ENCODE assay signal across 13 mouse cellular contexts in the genomic region with DNA sequence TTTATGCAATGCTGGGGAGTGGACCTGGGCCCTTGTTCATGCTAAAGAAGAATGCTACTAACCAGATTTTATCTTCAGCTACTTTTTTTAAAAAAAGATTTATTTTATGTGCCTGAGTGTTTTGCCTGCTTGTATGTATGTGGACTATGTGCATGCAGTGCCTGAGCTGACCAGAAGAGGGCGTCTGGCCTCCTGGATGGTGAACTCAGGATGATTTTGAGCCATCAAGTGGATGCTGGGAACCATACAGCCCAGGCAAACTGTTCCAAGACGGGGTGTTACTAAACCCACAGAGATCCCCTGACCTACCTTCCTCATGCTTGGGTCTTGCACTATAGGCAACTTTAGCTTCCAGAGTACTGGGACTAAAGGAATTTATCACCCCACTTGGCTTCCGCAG. TPM values are rescaled to one million over a fixed set of nuclear protein-coding genes. Genes with fewer than 3 reads are reported as not detected.
DNase-seq lines count a peak whose midpoint lies in the region; ATAC-seq and TF ChIP-seq lines count a peak whose summit lies in the region.
"Had no signal": no experiment of that assay in that cellular context is flagged by ENCODE, and none has a peak within 500 bp of the region (broad histone marks: within the 10 kb centered on the region; RNA-seq: fewer than 3 reads in every experiment).

No protein-coding gene starts in this region.

- no peak for DNase-seq in forebrain, postnatal 0 days
- no peak for DNase-seq in midbrain, postnatal 0 days (ENCODE audit: low spot score)
- peak; percentile 62 for DNase-seq in testis, postnatal 10 days (ENCODE audit: low spot score)
- no peak for DNase-seq in ovary, postnatal 10 days (ENCODE audit: low spot score)
- DNase-seq: cerebellum, adult 2 months had no signal

- peak; percentile 33 for TF ChIP-seq CTCF in forebrain, postnatal 0 days (IDR thresholded peaks at IDR 0.05; ENCODE audit: low read depth)
- peak; percentile 41 for TF ChIP-seq CTCF in midbrain, postnatal 0 days (IDR thresholded peaks at IDR 0.05)
- TF ChIP-seq CTCF in embryonic fibroblast, embryonic 13.5 days (IDR thresholded peaks at IDR 0.05; ENCODE audit: borderline replicate concordance, insufficient read depth, low read length): peak; percentile 58; the same call in 1 of the 2 replicates

- H3K4me1 ChIP-seq in forebrain, postnatal 0 days (ENCODE audit: insufficient read depth): no peaks in the 10 kb centered on the region
- peaks cover 4% of the 10 kb centered on the region; the same call in 1 of the 2 replicates for H3K4me1 ChIP-seq in forebrain, embryonic 13.5 days
- no peaks in the 10 kb centered on the region for H3K4me1 ChIP-seq in midbrain, postnatal 0 days (ENCODE audit: insufficient read depth, low read length)
- H3K4me1 ChIP-seq in midbrain, embryonic 13.5 days (replicated peaks): 0 out of 2 replicates have a peak, but pooled peaks cover under 1% of the 10 kb centered on the region
- H3K4me1 ChIP-seq in embryonic fibroblast, embryonic 13.5 days (ENCODE audit: control insufficient read depth, insufficient read depth, low read length): peaks cover 7% of the 10 kb centered on the region; the same call in 1 of the 2 replicates

- no peak overlapping the region for H3K9ac ChIP-seq in forebrain, postnatal 0 days
- no peak overlapping the region for H3K9ac ChIP-seq in forebrain, embryonic 13.5 days
- no peak overlapping the region for H3K9ac ChIP-seq in midbrain, postnatal 0 days (replicated peaks; ENCODE audit: low read length, poor library complexity, severe bottlenecking)
- no peak overlapping the region for H3K9ac ChIP-seq in midbrain, embryonic 13.5 days (replicated peaks)
- H3K9ac ChIP-seq: heart, embryonic 15.5 days; limb, embryonic 13.5 days had no signal

- no peak overlapping the region for H3K4me2 ChIP-seq in forebrain, postnatal 0 days (ENCODE audit: low read depth)
- no peak overlapping the region for H3K4me2 ChIP-seq in forebrain, embryonic 13.5 days
- no peak overlapping the region for H3K4me2 ChIP-seq in midbrain, postnatal 0 days (ENCODE audit: low read depth, low read length, poor library complexity, severe bottlenecking)
- no peak overlapping the region for H3K4me2 ChIP-seq in midbrain, embryonic 13.5 days (replicated peaks)
- H3K4me2 ChIP-seq: heart, embryonic 15.5 days; limb, embryonic 13.5 days had no signal

- WGBS in forebrain, postnatal 0 days: 62% methylated on average over 3 of the region's 3 CpGs
- WGBS in forebrain, embryonic 13.5 days: 64% methylated on average over 3 of the region's 3 CpGs
- 64% methylated on average over 3 of the region's 3 CpGs for WGBS in midbrain, postnatal 0 days
- 66% methylated on average over 3 of the region's 3 CpGs for WGBS in midbrain, embryonic 13.5 days

- H3K27ac ChIP-seq in forebrain, postnatal 0 days (ENCODE audit: low read depth, low read length): no peak overlapping the region
- H3K27ac ChIP-seq in forebrain, embryonic 13.5 days: no peak overlapping the region
- no peak overlapping the region for H3K27ac ChIP-seq in midbrain, postnatal 0 days (ENCODE audit: low read depth, low read length)
- no peak overlapping the region for H3K27ac ChIP-seq in midbrain, embryonic 13.5 days
- no peak overlapping the region for H3K27ac ChIP-seq in embryonic fibroblast, embryonic 13.5 days (ENCODE audit: insufficient read depth, low read length)
- H3K27ac ChIP-seq: heart, embryonic 15.5 days; limb, embryonic 13.5 days had no signal

- no peak overlapping the region for H3K4me3 ChIP-seq in forebrain, postnatal 0 days (ENCODE audit: low read depth, low read length)
- H3K4me3 ChIP-seq in forebrain, embryonic 13.5 days: no peak overlapping the region
- H3K4me3 ChIP-seq in midbrain, postnatal 0 days (ENCODE audit: low read depth, low read length): no peak overlapping the region
- no peak overlapping the region for H3K4me3 ChIP-seq in midbrain, embryonic 13.5 days (replicated peaks)
- no peak overlapping the region for H3K4me3 ChIP-seq in embryonic fibroblast, embryonic 13.5 days (ENCODE audit: insufficient read depth, low read length)
- H3K4me3 ChIP-seq: erythroblast, embryonic 14.5 days; heart, embryonic 15.5 days; limb, embryonic 13.5 days had no signal

- H3K36me3 ChIP-seq in forebrain, postnatal 0 days (ENCODE audit: insufficient read depth): no peaks in the 10 kb centered on the region
- H3K36me3 ChIP-seq in forebrain, embryonic 13.5 days (ENCODE audit: poor library complexity, severe bottlenecking): no peaks in the 10 kb centered on the region
- no peaks in the 10 kb centered on the region for H3K36me3 ChIP-seq in midbrain, postnatal 0 days (ENCODE audit: insufficient read depth, low read length)
- H3K36me3 ChIP-seq in midbrain, embryonic 13.5 days: no peaks in the 10 kb centered on the region
- H3K36me3 ChIP-seq: heart, embryonic 15.5 days; limb, embryonic 13.5 days had no signal

- no peaks in the 10 kb centered on the region for H3K27me3 ChIP-seq in forebrain, postnatal 0 days (ENCODE audit: insufficient read depth, low read length)
- no peaks in the 10 kb centered on the region for H3K27me3 ChIP-seq in forebrain, embryonic 13.5 days
- no peaks in the 10 kb centered on the region for H3K27me3 ChIP-seq in midbrain, postnatal 0 days (ENCODE audit: insufficient read depth, low read length)
- H3K27me3 ChIP-seq in midbrain, embryonic 13.5 days: no peaks in the 10 kb centered on the region; the same call in 1 of the 2 replicates
- H3K27me3 ChIP-seq: heart, embryonic 15.5 days had no signal

- no peak for TF ChIP-seq POLR2A in embryonic fibroblast, embryonic 13.5 days (IDR thresholded peaks at IDR 0.05; ENCODE audit: low read depth, low read length)

- no peak for ATAC-seq in forebrain, postnatal 0 days
- no peak for ATAC-seq in forebrain, embryonic 13.5 days
- ATAC-seq in midbrain, postnatal 0 days (ENCODE audit: low FRiP score): no peak
- ATAC-seq in midbrain, embryonic 13.5 days: no peak
- no peak for ATAC-seq in cerebellum, adult (ENCODE audit: insufficient number of reproducible peaks, low FRiP score, low TSS enrichment)

- H3K9me3 ChIP-seq in forebrain, postnatal 0 days (ENCODE audit: low read length): no peaks in the 10 kb centered on the region
- no peaks in the 10 kb centered on the region for H3K9me3 ChIP-seq in forebrain, embryonic 13.5 days (replicated peaks)
- H3K9me3 ChIP-seq in midbrain, postnatal 0 days (ENCODE audit: low read length): no peaks in the 10 kb centered on the region
- H3K9me3 ChIP-seq in midbrain, embryonic 13.5 days: no peaks in the 10 kb centered on the region
- H3K9me3 ChIP-seq: heart, embryonic 15.5 days; limb, embryonic 13.5 days had no signal

RNA-seq across cellular contexts. Expression of a gene that starts 26.4 kb away (rescaled TPM):
- total RNA-seq in forebrain, postnatal 0 days (2014; rRNA removed): 17.4 and 17.9 TPM in 2 replicates
- 8.8 and 10.8 TPM in 2 replicates for polyA plus RNA-seq in forebrain, postnatal 0 days (2015; fragmentation: Nextera tagmentation; extraction: Ambion mirVana)
- 26.5 and 31.0 TPM in 2 replicates for polyA plus RNA-seq in forebrain, embryonic 13.5 days (2015; fragmentation: Nextera tagmentation; extraction: Ambion mirVana)
- total RNA-seq in midbrain, postnatal 0 days (2014; rRNA removed): 15.1 and 25.1 TPM in 2 replicates
- polyA plus RNA-seq in midbrain, postnatal 0 days (2015; fragmentation: Nextera tagmentation; extraction: Ambion mirVana): 11.5 and 12.3 TPM in 2 replicates
- 24.6 and 27.3 TPM in 2 replicates for polyA plus RNA-seq in midbrain, embryonic 13.5 days (2015; fragmentation: Nextera tagmentation; extraction: Ambion mirVana)
- 10.5 and 16.0 TPM in 2 replicates for polyA plus RNA-seq in embryonic fibroblast, embryonic 13.5 days (2011; ENCODE audit: insufficient read length, low read depth, missing spikeins)

RNA-seq across cellular contexts. Expression of a gene that starts 29.1 kb away (rescaled TPM):
- 26.3 and 42.6 TPM in 2 replicates for total RNA-seq in forebrain, postnatal 0 days (2014; rRNA removed)
- polyA plus RNA-seq in forebrain, postnatal 0 days (2015; fragmentation: Nextera tagmentation; extraction: Ambion mirVana): 54.0 and 59.6 TPM in 2 replicates
- polyA plus RNA-seq in forebrain, embryonic 13.5 days (2015; fragmentation: Nextera tagmentation; extraction: Ambion mirVana): 67.6 and 75.8 TPM in 2 replicates
- total RNA-seq in midbrain, postnatal 0 days (2014; rRNA removed): 37.2 and 41.1 TPM in 2 replicates
- 52.6 and 57.0 TPM in 2 replicates for polyA plus RNA-seq in midbrain, postnatal 0 days (2015; fragmentation: Nextera tagmentation; extraction: Ambion mirVana)
- 60.4 and 71.4 TPM in 2 replicates for polyA plus RNA-seq in midbrain, embryonic 13.5 days (2015; fragmentation: Nextera tagmentation; extraction: Ambion mirVana)
- 159 and 169 TPM in 2 replicates for polyA plus RNA-seq in embryonic fibroblast, embryonic 13.5 days (2011; ENCODE audit: insufficient read length, low read depth, missing spikeins)

RNA-seq across cellular contexts. Expression of a gene that starts 38.5 kb away (rescaled TPM):
- total RNA-seq in forebrain, postnatal 0 days (2014; rRNA removed): 0.14 and 0.31 TPM in 2 replicates
- 0.33 and 0.35 TPM in 2 replicates for polyA plus RNA-seq in forebrain, postnatal 0 days (2015; fragmentation: Nextera tagmentation; extraction: Ambion mirVana)
- 0.28 and 0.42 TPM in 2 replicates for polyA plus RNA-seq in forebrain, embryonic 13.5 days (2015; fragmentation: Nextera tagmentation; extraction: Ambion mirVana)
- 0.22 and 2.5 TPM in 2 replicates for total RNA-seq in midbrain, postnatal 0 days (2014; rRNA removed)
- polyA plus RNA-seq in midbrain, postnatal 0 days (2015; fragmentation: Nextera tagmentation; extraction: Ambion mirVana): 0.46 and 0.48 TPM in 2 replicates
- 0.62 and 0.70 TPM in 2 replicates for polyA plus RNA-seq in midbrain, embryonic 13.5 days (2015; fragmentation: Nextera tagmentation; extraction: Ambion mirVana)
- 0.82 TPM in 1 of 2 replicates, not detected in the other for polyA plus RNA-seq in embryonic fibroblast, embryonic 13.5 days (2011; ENCODE audit: insufficient read length, low read depth, missing spikeins)
- polyA plus RNA-seq: C2C12; erythroblast, embryonic 14.5 days had no signal

RNA-seq across cellular contexts. Expression of a gene that starts 39.3 kb away (rescaled TPM):
- total RNA-seq in forebrain, postnatal 0 days (2014; rRNA removed): 0.05 and 0.08 TPM in 2 replicates
- 0.22 TPM in 1 of 2 replicates, not detected in the other for polyA plus RNA-seq in forebrain, postnatal 0 days (2015; fragmentation: Nextera tagmentation; extraction: Ambion mirVana)
- 0.13 and 0.16 TPM in 2 replicates for polyA plus RNA-seq in forebrain, embryonic 13.5 days (2015; fragmentation: Nextera tagmentation; extraction: Ambion mirVana)
- total RNA-seq in midbrain, postnatal 0 days (2014; rRNA removed): 0.19 and 0.93 TPM in 2 replicates
- 0.13 and 0.19 TPM in 2 replicates for polyA plus RNA-seq in midbrain, postnatal 0 days (2015; fragmentation: Nextera tagmentation; extraction: Ambion mirVana)
- polyA plus RNA-seq in midbrain, embryonic 13.5 days (2015; fragmentation: Nextera tagmentation; extraction: Ambion mirVana): 0.26 and 0.30 TPM in 2 replicates
- polyA plus RNA-seq in embryonic fibroblast, embryonic 13.5 days (2011; ENCODE audit: insufficient read length, low read depth, missing spikeins): 1.1 and 1.4 TPM in 2 replicates
- polyA plus RNA-seq: erythroblast, embryonic 14.5 days had no signal
